Mouse (Mus musculus) lung, embryonic 16.5 days (tissue): ENCODE measurements around the gene Igf1r. TPM values are rescaled to one million over a fixed set of nuclear protein-coding genes. Genes with fewer than 3 reads are reported as not detected.

Source experiments
- ATAC-seq: fragments of 200-750 bp; cut with Nextera tagmentation; 2 replicates; pipeline ENCODE4 v1.8.0; 2017; ENCODE audit warnings: low read depth, mild to moderate bottlenecking, moderate library complexity
- H3K27ac ChIP-seq: fragments of 300-500 bp; sonication (generic); 2 replicates; pipeline ENCODE4 v1.5.1; 2014; ENCODE audit warnings: mild to moderate bottlenecking, control low read depth, low read length
- H3K27me3 ChIP-seq: fragments of 300-500 bp; sonication (generic); 2 replicates; pipeline ENCODE4 v1.6.1; 2014; ENCODE audit warnings: low read depth, low read length, mixed read lengths; ENCODE audit not compliant: control insufficient read depth, insufficient read depth
- H3K36me3 ChIP-seq: fragments of 300-500 bp; sonication (generic); 2 replicates; pipeline ENCODE4 v1.6.1; 2014; ENCODE audit warnings: low read length; ENCODE audit not compliant: control insufficient read depth, insufficient read depth
- H3K4me1 ChIP-seq: fragments of 300-500 bp; sonication (generic); replicated peaks from 2 replicates; pipeline ENCODE4 v1.6.1; 2014; ENCODE audit warnings: low read length, mixed read lengths; ENCODE audit not compliant: control insufficient read depth, insufficient read depth
- H3K4me2 ChIP-seq: fragments of 300-500 bp; sonication (generic); 2 replicates; pipeline ENCODE4 v1.6.1; 2014; ENCODE audit warnings: low read depth, low read length, control low read depth
- H3K4me3 ChIP-seq: fragments of 300-500 bp; sonication (generic); 2 replicates; pipeline ENCODE4 v1.5.1; 2014; ENCODE audit warnings: mild to moderate bottlenecking, low read length, control low read depth
- H3K9ac ChIP-seq: fragments of 300-500 bp; sonication (generic); 2 replicates; pipeline ENCODE4 v1.6.1; 2014; ENCODE audit warnings: low read length, control low read depth
- H3K9me3 ChIP-seq: fragments of 300-500 bp; sonication (generic); 2 replicates; pipeline ENCODE4 v1.6.1; 2016; ENCODE audit warnings: low read length; ENCODE audit not compliant: control insufficient read depth
- WGBS: fragments of 180-500 bp; shearing (Covaris S2); extraction: QIAGEN DNeasy Blood & Tissue Kit; methylation state at CpG from one replicate; pipeline ENCODE4 v1.1.7; 2014; 5-methylcytosine and 5-hydroxymethylcytosine counted together
- polyA plus RNA-seq: library from polyadenylated mRNA; unstranded; fragments of >200 nt; fragmentation: Nextera tagmentation; extraction: Ambion mirVana; gene quantifications from 2 replicates; pipeline ENCODE4 v1.2.1, GENCODE M21; 2015

Gene Igf1r
- polyA plus RNA-seq, 1 experiment from 2014 or later, result 19.9 TPM

DNA sequence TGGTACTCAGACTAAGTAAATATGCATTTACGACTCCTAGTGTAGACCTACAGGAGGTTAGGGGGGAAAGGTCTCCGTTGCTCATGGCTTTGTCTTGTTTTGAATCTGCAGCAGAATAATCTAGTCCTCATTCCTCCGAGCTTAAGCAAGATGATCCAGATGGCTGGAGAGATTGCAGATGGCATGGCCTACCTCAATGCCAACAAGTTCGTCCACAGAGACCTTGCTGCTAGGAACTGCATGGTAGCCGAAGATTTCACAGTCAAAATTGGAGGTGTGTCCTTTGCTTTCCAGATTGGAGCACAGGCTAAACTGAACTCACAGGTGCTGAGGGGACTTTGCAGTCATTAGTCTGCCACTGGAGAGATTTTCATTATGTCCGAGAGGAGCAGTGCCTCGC lies 259.3 kb downstream of the Igf1r start:
- Histone ChIP-seq H3K4me3 (no peak overlapping the region), H3K4me2 (no peak overlapping the region), H3K36me3 (peaks cover 36% of the 10 kb centered on the region), H3K27ac (no peak overlapping the region), H3K4me1 (no peaks in the 10 kb centered on the region), H3K9me3 (no peaks in the 10 kb centered on the region), H3K27me3 (no peaks in the 10 kb centered on the region), H3K9ac (no peak overlapping the region)
- 79% methylated on average over 7 of the region's 7 CpGs for WGBS
- no peak for ATAC-seq

- ATAC-seq, result no peak
- Histone ChIP-seq H3K9ac (no peak overlapping the region), H3K36me3 (peaks cover 35% of the 10 kb centered on the region), H3K4me1 (no peaks in the 10 kb centered on the region), H3K4me3 (no peak overlapping the region), H3K27me3 (no peaks in the 10 kb centered on the region), H3K9me3 (no peaks in the 10 kb centered on the region), H3K27ac (no peak overlapping the region), H3K4me2 (no peak overlapping the region)
- 86% methylated on average over 5 of the region's 5 CpGs for WGBS
These were observed 261.2 kb downstream of the Igf1r start for GRCm38 (mm10) chr7:68213842-68214241.

- Histone ChIP-seq H3K27me3 (no peaks in the 10 kb centered on the region), H3K4me2 (no peak overlapping the region), H3K27ac (no peak overlapping the region), H3K9ac (no peak overlapping the region), H3K4me3 (no peak overlapping the region), H3K9me3 (no peaks in the 10 kb centered on the region), H3K4me1 (no peaks in the 10 kb centered on the region), H3K36me3 (peaks cover 34% of the 10 kb centered on the region)
- ATAC-seq, result peak; percentile 43
- WGBS, result 73% methylated on average over 18 of the region's 18 CpGs
These were observed 263.0 kb downstream of the Igf1r start for GRCm38 (mm10) chr7:68215522-68216070.

- H3K4me2 ChIP-seq, result no peak overlapping the region
- ATAC-seq, result no peak
- H3K4me1 ChIP-seq, result peaks cover 4% of the 10 kb centered on the region; the same call in 1 of the 2 replicates
- no peak overlapping the region for H3K4me3 ChIP-seq
- 88% methylated on average over 11 of the region's 11 CpGs for WGBS
- H3K27ac ChIP-seq, result no peak overlapping the region
- H3K36me3 ChIP-seq, result peaks cover 28% of the 10 kb centered on the region
- no peak overlapping the region for H3K9ac ChIP-seq
- no peaks in the 10 kb centered on the region for H3K9me3 ChIP-seq
- H3K27me3 ChIP-seq, result no peaks in the 10 kb centered on the region
These were observed 266.3 kb downstream of the Igf1r start for GRCm38 (mm10) chr7:68218879-68219278.

GRCm38 (mm10) chr7:68221677-68222230 lies 269.1 kb downstream of the Igf1r start:
- Histone ChIP-seq H3K27me3 (no peaks in the 10 kb centered on the region), H3K4me3 (no peak overlapping the region), H3K36me3 (peaks cover 33% of the 10 kb centered on the region), H3K4me2 (no peak overlapping the region), H3K9me3 (no peaks in the 10 kb centered on the region), H3K4me1 (peaks cover 4% of the 10 kb centered on the region; the same call in 1 of the 2 replicates), H3K27ac (no peak overlapping the region), H3K9ac (no peak overlapping the region)
- no peak for ATAC-seq
- WGBS, result 67% methylated on average over 9 of the region's 9 CpGs

DNA sequence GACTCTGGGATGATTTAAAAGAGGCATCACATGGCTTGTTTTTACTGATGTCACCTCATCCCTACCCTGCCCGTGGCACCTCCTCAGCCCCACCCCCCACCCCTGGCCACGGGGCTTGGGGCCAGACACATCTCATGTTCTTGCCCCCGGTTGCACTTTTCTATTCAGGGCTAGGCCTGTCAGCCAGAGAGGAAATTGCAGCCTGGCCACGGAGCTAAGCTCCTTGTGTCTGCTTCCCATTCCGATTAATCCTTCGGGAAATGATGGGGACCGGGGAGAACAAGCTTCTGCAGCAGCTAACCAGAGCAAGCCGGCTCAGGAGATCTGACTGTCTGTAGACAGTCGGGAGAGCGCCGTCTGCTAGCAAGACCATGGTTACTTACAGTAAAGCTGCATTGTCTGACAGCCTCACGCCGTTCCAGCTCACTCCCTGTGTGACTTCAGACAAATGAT lies 270.8 kb downstream of the Igf1r start:
- Histone ChIP-seq H3K4me2 (no peak overlapping the region), H3K4me3 (no peak overlapping the region), H3K36me3 (peaks cover 30% of the 10 kb centered on the region), H3K4me1 (peaks cover 4% of the 10 kb centered on the region; the same call in 1 of the 2 replicates), H3K27me3 (no peaks in the 10 kb centered on the region), H3K27ac (no peak overlapping the region; the same call in 1 of the 2 replicates), H3K9ac (no peak overlapping the region), H3K9me3 (no peaks in the 10 kb centered on the region)
- peak; percentile 65 for ATAC-seq
- 45% methylated on average over 13 of the region's 13 CpGs for WGBS

GRCm38 (mm10) chr7:68224006-68224405 lies 271.4 kb downstream of the Igf1r start:
- no peaks in the 10 kb centered on the region for H3K27me3 ChIP-seq
- no peak overlapping the region; the same call in 1 of the 2 replicates for H3K27ac ChIP-seq
- H3K9ac ChIP-seq, result no peak overlapping the region
- no peaks in the 10 kb centered on the region for H3K9me3 ChIP-seq
- ATAC-seq, result no peak
- 87% methylated on average over 5 of the region's 5 CpGs for WGBS
- H3K4me2 ChIP-seq, result no peak overlapping the region
- H3K36me3 ChIP-seq, result peaks cover 25% of the 10 kb centered on the region
- H3K4me1 ChIP-seq, result peaks cover 4% of the 10 kb centered on the region; the same call in 1 of the 2 replicates
- H3K4me3 ChIP-seq, result no peak overlapping the region

DNA sequence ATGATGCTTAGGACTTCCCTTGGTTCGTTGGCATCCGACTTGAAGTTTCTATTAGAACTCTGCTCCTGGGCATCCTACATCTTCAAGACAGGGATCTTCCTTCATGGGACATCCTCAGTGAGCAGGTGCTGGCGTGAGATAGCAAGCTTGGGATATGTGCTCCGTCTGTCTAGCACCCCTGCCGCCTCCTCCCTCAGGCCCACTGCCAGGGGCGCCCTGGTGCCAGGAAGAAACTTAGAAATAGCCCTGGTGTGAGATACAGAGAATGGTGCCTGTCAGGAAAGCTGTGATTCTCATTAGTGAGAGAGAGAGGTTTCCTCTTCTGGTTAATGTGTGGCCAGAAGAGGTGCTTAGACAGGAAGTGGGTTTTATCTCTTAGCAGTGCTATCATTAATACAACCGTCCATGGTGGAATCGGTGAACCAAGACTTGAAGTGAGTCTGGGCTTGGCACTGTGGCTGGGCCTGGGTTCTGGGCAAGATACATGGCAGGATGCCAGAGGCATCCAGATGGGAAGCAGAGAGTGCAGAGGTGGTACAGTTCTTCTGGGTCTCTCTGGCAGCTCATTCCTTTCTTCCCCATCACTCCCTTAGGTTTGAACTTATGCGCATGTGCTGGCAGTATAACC lies 272.9 kb downstream of the Igf1r start:
- WGBS, result 71% methylated on average over 9 of the region's 9 CpGs
- ATAC-seq, result no peak
- Histone ChIP-seq H3K9me3 (no peaks in the 10 kb centered on the region), H3K4me2 (no peak overlapping the region), H3K9ac (no peak overlapping the region), H3K4me3 (no peak overlapping the region), H3K36me3 (peaks cover 20% of the 10 kb centered on the region), H3K27me3 (no peaks in the 10 kb centered on the region), H3K27ac (no peak overlapping the region), H3K4me1 (peaks cover 4% of the 10 kb centered on the region; the same call in 1 of the 2 replicates)

- Histone ChIP-seq H3K4me2 (no peak overlapping the region), H3K9me3 (no peaks in the 10 kb centered on the region), H3K27me3 (no peaks in the 10 kb centered on the region), H3K27ac (no peak overlapping the region), H3K36me3 (peaks cover 24% of the 10 kb centered on the region), H3K4me1 (peaks cover 4% of the 10 kb centered on the region; the same call in 1 of the 2 replicates), H3K9ac (no peak overlapping the region), H3K4me3 (no peak overlapping the region)
- 75% methylated on average over 11 of the region's 11 CpGs for WGBS
- ATAC-seq, result no peak
These were observed 274.4 kb downstream of the Igf1r start for GRCm38 (mm10) chr7:68227021-68227420.
